Mouse (Mus musculus) small intestine, adult 2 months (tissue): ENCODE measurements around the gene Pelo.

Experiments used
- CTCF ChIP-seq: fragments of 200-500 bp; IDR thresholded peaks from 2 replicates; pipeline ENCODE4 v1.5.1; 2012; ENCODE audit warnings: low read depth, mild to moderate bottlenecking, control low read depth, inconsistent platforms, low read length, moderate library complexity, mixed read lengths; ENCODE audit not compliant: insufficient replicate concordance, insufficient read length; ENCODE audit errors: extremely low read depth
- POLR2A ChIP-seq: fragments of 200-500 bp; IDR thresholded peaks from 2 replicates; pipeline ENCODE4 v1.6.1; 2012; ENCODE audit warnings: low read depth, mild to moderate bottlenecking, control low read depth, inconsistent platforms, low read length, moderate library complexity

DNA sequence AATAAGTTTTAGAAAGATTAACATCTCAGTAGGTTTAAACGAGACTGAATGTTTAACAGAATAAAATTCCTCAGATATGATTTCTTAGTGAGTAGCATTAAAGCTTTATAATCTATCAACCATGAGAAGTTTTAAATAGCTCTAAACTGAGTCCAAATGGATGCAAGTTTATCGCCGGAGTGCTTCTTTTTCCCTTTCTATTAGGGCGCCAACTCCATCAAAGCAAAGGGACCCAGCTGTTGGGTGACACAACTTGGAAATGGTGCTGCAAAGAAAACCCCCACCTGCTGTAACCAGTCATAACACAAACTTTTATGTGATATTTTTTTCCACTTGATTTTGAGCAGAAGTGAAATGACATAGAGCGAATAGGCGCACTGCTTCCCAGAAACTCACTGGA lies 17.6 kb downstream of the Pelo start:
- TF ChIP-seq CTCF = no peak
- no peak for TF ChIP-seq POLR2A
